In the genomic region with DNA sequence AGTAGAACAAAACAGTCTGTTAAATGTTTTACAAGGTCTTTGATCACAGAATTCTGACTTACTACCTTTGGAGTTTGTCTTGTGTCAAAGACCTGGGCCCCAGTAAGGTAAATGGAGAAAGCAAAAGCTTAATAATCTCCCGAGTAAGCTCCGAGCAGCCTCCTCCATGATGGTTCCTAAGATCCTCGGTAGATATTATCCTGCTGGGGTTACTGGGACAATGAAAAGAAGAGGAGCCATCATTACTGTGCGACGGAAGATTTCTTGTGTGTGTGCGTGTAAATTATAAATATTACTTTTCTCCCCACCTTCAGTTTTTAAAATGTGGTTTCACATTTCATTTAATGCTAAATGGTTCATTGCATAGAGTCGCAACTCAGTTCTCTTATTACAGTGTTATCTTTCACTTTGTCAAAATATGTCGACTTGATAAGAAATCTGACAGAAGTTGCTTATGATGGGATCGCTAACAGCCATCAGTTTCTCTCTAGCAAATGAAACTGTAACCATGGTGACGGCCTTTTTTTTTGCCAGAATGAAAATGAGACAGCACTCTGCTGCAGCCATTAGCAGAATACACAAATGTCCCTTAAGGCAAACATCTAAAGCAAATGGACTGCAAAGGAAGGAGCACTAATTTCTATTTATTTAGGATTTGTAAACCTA, we compare ENCODE assay signal across 9 mouse cellular contexts.
DNase-seq lines count a peak whose midpoint lies in the region; ATAC-seq and TF ChIP-seq lines count a peak whose summit lies in the region.
"Had no signal": no experiment of that assay in that cellular context is flagged by ENCODE, and none has a peak within 500 bp of the region (broad histone marks: within the 10 kb centered on the region; RNA-seq: fewer than 3 reads in every experiment).

No protein-coding gene starts in this region.

- H3K36me3 ChIP-seq in intestine, postnatal 0 days (ENCODE audit: control insufficient read depth, insufficient read depth): no peaks in the 10 kb centered on the region
- no peaks in the 10 kb centered on the region for H3K36me3 ChIP-seq in intestine, embryonic 16.5 days (ENCODE audit: control insufficient read depth, insufficient read depth, low read length)
- no peaks in the 10 kb centered on the region for H3K36me3 ChIP-seq in CH12.LX (replicated peaks in 1 of 2; ENCODE audit: control insufficient read depth in 1 of 2, insufficient read depth in 1 of 2, low read length in 1 of 2)
- H3K36me3 ChIP-seq in forebrain, embryonic 14.5 days (ENCODE audit: control insufficient read depth, insufficient read depth, low read length): no peaks in the 10 kb centered on the region
- no peaks in the 10 kb centered on the region for H3K36me3 ChIP-seq in midbrain, embryonic 12.5 days
- no peaks in the 10 kb centered on the region for H3K36me3 ChIP-seq in kidney, embryonic 14.5 days (ENCODE audit: control insufficient read depth, insufficient read depth, low read length)
- H3K36me3 ChIP-seq: liver, embryonic 13.5 days had no signal

- no peak overlapping the region for H3K27ac ChIP-seq in intestine, postnatal 0 days (ENCODE audit: low read depth, low read length)
- no peak overlapping the region for H3K27ac ChIP-seq in intestine, embryonic 16.5 days (ENCODE audit: low read length)
- H3K27ac ChIP-seq in CH12.LX (ENCODE audit: insufficient read depth, low read depth): no peak overlapping the region
- H3K27ac ChIP-seq in forebrain, embryonic 14.5 days (ENCODE audit: low read depth, low read length): peak overlapping the region; percentile 68
- peak overlapping the region; percentile 54 for H3K27ac ChIP-seq in midbrain, embryonic 12.5 days (replicated peaks)
- H3K27ac ChIP-seq in kidney, embryonic 14.5 days (ENCODE audit: low read depth, low read length): no peak overlapping the region
- H3K27ac ChIP-seq: liver, embryonic 13.5 days had no signal

- no peak overlapping the region for H3K4me3 ChIP-seq in intestine, postnatal 0 days (ENCODE audit: low read depth, low read length)
- no peak overlapping the region for H3K4me3 ChIP-seq in intestine, embryonic 16.5 days (ENCODE audit: low read length)
- no peak overlapping the region for H3K4me3 ChIP-seq in CH12.LX (replicated peaks in 1 of 3; ENCODE audit: low read depth in 2 of 3, low read length in 2 of 3, poor library complexity in 1 of 3)
- H3K4me3 ChIP-seq in forebrain, embryonic 14.5 days (ENCODE audit: low read depth, low read length): no peak overlapping the region
- H3K4me3 ChIP-seq in midbrain, embryonic 12.5 days: no peak overlapping the region
- H3K4me3 ChIP-seq in kidney, embryonic 14.5 days (ENCODE audit: low read length): no peak overlapping the region
- H3K4me3 ChIP-seq: liver, embryonic 13.5 days had no signal

- TF ChIP-seq RAD21 in CH12.LX (IDR thresholded peaks at IDR 0.05; ENCODE audit: low read depth, low read length): no peak

- DNase-seq in CH12.LX (ENCODE audit: extremely low read depth) (peak; percentile 12), adipocyte (ENCODE audit: low spot score) (no peak)
- peak; percentile 93 for DNase-seq in forebrain, embryonic 14.5 days (ENCODE audit: low spot score)
- DNase-seq in urinary bladder, postnatal 36 days (ENCODE audit: low spot score in 2 of 2): no peak
- DNase-seq: liver, embryonic 13.5 days had no signal

- in situ Hi-C loops in CH12.LX (cut with MboI; ENCODE audit: low pct_ligation_motif_present, low pct_unique_long_range_greater_than_20kb, low sequenced_read_pairs): no loop called here

- H3K9ac ChIP-seq in intestine, postnatal 0 days (ENCODE audit: low read depth, low read length): no peak overlapping the region
- H3K9ac ChIP-seq in intestine, embryonic 16.5 days (ENCODE audit: low read depth, low read length): no peak overlapping the region
- no peak overlapping the region for H3K9ac ChIP-seq in CH12.LX (ENCODE audit: insufficient read depth, low read depth)
- H3K9ac ChIP-seq in forebrain, embryonic 14.5 days (ENCODE audit: low read length): no peak overlapping the region
- H3K9ac ChIP-seq in midbrain, embryonic 12.5 days (replicated peaks): no peak overlapping the region
- H3K9ac ChIP-seq in kidney, embryonic 14.5 days (ENCODE audit: low read depth, low read length): no peak overlapping the region
- H3K9ac ChIP-seq: liver, embryonic 13.5 days had no signal

- no peak for TF ChIP-seq POLR2A in CH12.LX (IDR thresholded peaks at IDR 0.05; ENCODE audit: low read depth, low read length)

- no peaks in the 10 kb centered on the region for H3K27me3 ChIP-seq in intestine, postnatal 0 days (replicated peaks; ENCODE audit: control insufficient read depth, insufficient read depth, low read length)
- no peaks in the 10 kb centered on the region for H3K27me3 ChIP-seq in intestine, embryonic 16.5 days (replicated peaks; ENCODE audit: control insufficient read depth, insufficient read depth, low read length)
- no peaks in the 10 kb centered on the region for H3K27me3 ChIP-seq in CH12.LX (replicated peaks)
- no peaks in the 10 kb centered on the region for H3K27me3 ChIP-seq in forebrain, embryonic 14.5 days (replicated peaks; ENCODE audit: control insufficient read depth, insufficient read depth, low read length)
- H3K27me3 ChIP-seq in midbrain, embryonic 12.5 days: no peaks in the 10 kb centered on the region
- no peaks in the 10 kb centered on the region for H3K27me3 ChIP-seq in kidney, embryonic 14.5 days (ENCODE audit: control insufficient read depth, insufficient read depth, low read length)
- H3K27me3 ChIP-seq: liver, embryonic 13.5 days had no signal

- no peak for TF ChIP-seq EP300 in CH12.LX (IDR thresholded peaks at IDR 0.05; ENCODE audit: low read length)

- no peak for ATAC-seq in intestine, postnatal 0 days
- ATAC-seq in intestine, embryonic 16.5 days: no peak
- ATAC-seq in forebrain, embryonic 14.5 days: peak; percentile 78
- ATAC-seq in midbrain, embryonic 12.5 days (ENCODE audit: low FRiP score, low read depth): peak; percentile 77
- no peak for ATAC-seq in kidney, embryonic 14.5 days (ENCODE audit: low FRiP score, low TSS enrichment)

- H3K4me2 ChIP-seq in intestine, postnatal 0 days (replicated peaks; ENCODE audit: low read depth): peak overlapping the region; percentile 1; the same call in 1 of the 2 replicates
- no peak overlapping the region for H3K4me2 ChIP-seq in intestine, embryonic 16.5 days (ENCODE audit: low read depth, low read length)
- H3K4me2 ChIP-seq in CH12.LX (ENCODE audit: insufficient read depth, low read depth, poor library complexity, severe bottlenecking): peak overlapping the region; percentile 56
- peak overlapping the region; percentile 20; the same call in 1 of the 2 replicates for H3K4me2 ChIP-seq in forebrain, embryonic 14.5 days (ENCODE audit: low read length)
- H3K4me2 ChIP-seq in midbrain, embryonic 12.5 days (replicated peaks): peak overlapping the region; percentile 29; the same call in 1 of the 2 replicates
- H3K4me2 ChIP-seq in kidney, embryonic 14.5 days (replicated peaks; ENCODE audit: low read depth, low read length): no peak overlapping the region
- H3K4me2 ChIP-seq: liver, embryonic 13.5 days had no signal

- 39% methylated on average over 10 of the region's 10 CpGs for WGBS in intestine, postnatal 0 days
- 42% methylated on average over 10 of the region's 10 CpGs for WGBS in intestine, embryonic 16.5 days
- 52% methylated on average over 10 of the region's 10 CpGs for WGBS in forebrain, embryonic 14.5 days
- 54% methylated on average over 10 of the region's 10 CpGs for WGBS in midbrain, embryonic 12.5 days
- WGBS in kidney, embryonic 14.5 days: 73% methylated on average over 10 of the region's 10 CpGs

- H3K79me2 ChIP-seq in CH12.LX (replicated peaks; ENCODE audit: control insufficient read depth, extremely low read depth, insufficient read depth, poor library complexity, severe bottlenecking): no peaks in the 10 kb centered on the region

- dilution Hi-C loops in CH12.LX (cut with MboI; ENCODE audit: extremely low pct_ligation_motif_present, extremely low pct_unique_long_range_greater_than_20kb, low sequenced_read_pairs): no loop called here

- TF ChIP-seq CTCF in intestine, postnatal 0 days (IDR thresholded peaks at IDR 0.05; ENCODE audit: low read depth): no peak
- TF ChIP-seq CTCF in CH12.LX (conservative IDR thresholded peaks at IDR 0.05 in 1 of 2, IDR thresholded peaks at IDR 0.05 in 1 of 2; ENCODE audit: low read depth in 2 of 2, low read length in 2 of 2): no peak

- no peaks in the 10 kb centered on the region for H3K4me1 ChIP-seq in intestine, postnatal 0 days (replicated peaks; ENCODE audit: control insufficient read depth, insufficient read depth, low read length)
- H3K4me1 ChIP-seq in intestine, embryonic 16.5 days (ENCODE audit: control insufficient read depth, insufficient read depth, low read length): no peaks in the 10 kb centered on the region
- H3K4me1 ChIP-seq in CH12.LX (ENCODE audit: control insufficient read depth in 1 of 2, insufficient read depth in 2 of 2): no peaks in the 10 kb centered on the region
- peaks cover 13% of the 10 kb centered on the region for H3K4me1 ChIP-seq in forebrain, embryonic 14.5 days (ENCODE audit: control insufficient read depth, insufficient read depth, low read length)
- peaks cover 19% of the 10 kb centered on the region for H3K4me1 ChIP-seq in midbrain, embryonic 12.5 days
- H3K4me1 ChIP-seq in kidney, embryonic 14.5 days (ENCODE audit: control insufficient read depth, insufficient read depth, low read length): no peaks in the 10 kb centered on the region
- H3K4me1 ChIP-seq: liver, embryonic 13.5 days had no signal

- H3K9me3 ChIP-seq in intestine, postnatal 0 days (ENCODE audit: control insufficient read depth): no peaks in the 10 kb centered on the region
- H3K9me3 ChIP-seq in intestine, embryonic 16.5 days (ENCODE audit: control insufficient read depth, low read length): no peaks in the 10 kb centered on the region
- no peaks in the 10 kb centered on the region for H3K9me3 ChIP-seq in CH12.LX (replicated peaks; ENCODE audit: low read length)
- no peaks in the 10 kb centered on the region for H3K9me3 ChIP-seq in forebrain, embryonic 14.5 days (replicated peaks; ENCODE audit: control insufficient read depth, low read length)
- no peaks in the 10 kb centered on the region for H3K9me3 ChIP-seq in midbrain, embryonic 12.5 days
- H3K9me3 ChIP-seq in kidney, embryonic 14.5 days (ENCODE audit: control insufficient read depth, low read length): no peaks in the 10 kb centered on the region
- H3K9me3 ChIP-seq: liver, embryonic 13.5 days had no signal

TF ChIP-seq in CH12.LX, 34 proteins besides CTCF, POLR2A, EP300 and RAD21:
- TF ChIP-seq ZNF384 (IDR thresholded peaks at IDR 0.05; ENCODE audit: low read depth, low read length) (peak; percentile 79), SMC3 (IDR thresholded peaks at IDR 0.05; ENCODE audit: low read depth, low read length) (no peak)

Comparison
In these comparisons a context has a peak if more than half of its experiments do, and no peak if none do; other contexts are left out.
1. H3K4me2 ChIP-seq: peak in intestine, postnatal 0 days (single experiment), CH12.LX (single experiment), forebrain, embryonic 14.5 days (single experiment) and midbrain, embryonic 12.5 days (single experiment); none in intestine, embryonic 16.5 days (single experiment) and kidney, embryonic 14.5 days (single experiment).
2. ATAC-seq: peak in forebrain, embryonic 14.5 days (single experiment) and midbrain, embryonic 12.5 days (single experiment); none in intestine, postnatal 0 days (single experiment), intestine, embryonic 16.5 days (single experiment) and kidney, embryonic 14.5 days (single experiment).
3. H3K27ac ChIP-seq: peak in forebrain, embryonic 14.5 days (single experiment) and midbrain, embryonic 12.5 days (single experiment); none in intestine, postnatal 0 days (single experiment), intestine, embryonic 16.5 days (single experiment), CH12.LX (single experiment) and kidney, embryonic 14.5 days (single experiment).
4. DNase-seq: peak in CH12.LX (single experiment) and forebrain, embryonic 14.5 days (single experiment); none in adipocyte (single experiment) and urinary bladder, postnatal 36 days (0 of 2).